Mouse (Mus musculus): ENCODE measurements around the gene Rin3. TPM values are rescaled to one million over a fixed set of nuclear protein-coding genes. Genes with fewer than 3 reads are reported as not detected.
A peak's percentile ranks its signal among the peaks of the same experiment; 100 is the strongest.

Gene Rin3
- polyA plus RNA-seq, 1 experiment from 2014 or later, result 30.3 TPM

DNA sequence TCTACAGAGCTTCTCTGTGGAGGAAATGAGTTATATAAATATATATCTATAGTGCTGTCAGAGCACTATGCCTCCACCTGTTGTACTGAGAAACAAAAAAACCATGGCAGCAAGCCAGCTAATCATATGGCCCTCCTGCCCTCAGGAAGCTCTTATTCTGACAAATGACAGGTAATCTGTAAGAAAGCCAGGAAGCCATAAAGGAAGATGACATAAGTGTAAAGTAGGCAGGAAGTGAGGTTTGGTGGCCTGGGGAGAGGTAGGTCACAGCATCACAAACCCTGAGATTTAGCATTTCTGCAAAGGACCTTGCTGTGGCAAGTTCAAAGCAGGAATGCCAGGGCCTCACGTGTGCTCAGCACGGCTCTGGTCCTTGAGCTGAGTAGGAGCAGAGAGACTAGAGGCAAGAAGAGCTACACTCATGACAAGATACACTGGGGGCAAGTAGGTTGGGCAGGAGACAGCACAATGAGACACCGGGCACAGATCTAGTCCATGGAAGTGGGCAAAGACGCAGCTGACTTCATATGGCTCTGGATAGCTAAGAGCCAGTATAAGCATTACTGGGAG is 88.2 kb downstream of the Rin3 start:
- Histone ChIP-seq H3K79me2 (ENCODE audit: inconsistent target) (peaks cover 71% of the 10 kb centered on the region; the same call in 1 of the 2 replicates), H3K4me3 (ENCODE audit: inconsistent target) (no peak overlapping the region), H3K36me3 (ENCODE audit: inconsistent target) (peaks cover 28% of the 10 kb centered on the region), H3K27ac (no peak overlapping the region)
- WGBS (ENCODE audit: missing documents), result 86% methylated on average over 4 of the region's 4 CpGs

DNA sequence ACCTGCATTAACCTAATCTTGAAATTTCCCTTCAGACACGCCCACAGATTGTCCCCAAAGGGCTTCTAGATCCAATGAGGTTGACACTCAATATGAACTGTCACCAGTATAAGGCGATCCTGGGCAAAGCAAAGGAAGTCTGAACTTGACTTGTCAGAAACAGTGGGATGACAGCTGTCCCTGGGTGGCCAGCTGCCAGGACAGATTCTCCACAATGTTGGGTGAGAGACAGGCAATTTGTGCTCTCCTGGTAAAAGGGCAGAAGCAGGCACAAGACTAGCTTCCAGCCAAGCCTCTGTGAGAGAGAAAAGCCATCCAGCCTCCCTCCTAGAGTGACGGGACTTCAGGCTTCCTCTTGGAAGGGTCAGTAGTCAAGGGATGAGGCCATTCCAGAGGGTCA is 89.5 kb downstream of the Rin3 start:
- Histone ChIP-seq H3K36me3 (ENCODE audit: inconsistent target) (peaks cover 33% of the 10 kb centered on the region), H3K27ac (no peak overlapping the region), H3K79me2 (ENCODE audit: inconsistent target) (peaks cover 71% of the 10 kb centered on the region; the same call in 1 of the 2 replicates), H3K4me3 (ENCODE audit: inconsistent target) (no peak overlapping the region)
- 82% methylated on average over 3 of the region's 3 CpGs for WGBS (ENCODE audit: missing documents)

DNA sequence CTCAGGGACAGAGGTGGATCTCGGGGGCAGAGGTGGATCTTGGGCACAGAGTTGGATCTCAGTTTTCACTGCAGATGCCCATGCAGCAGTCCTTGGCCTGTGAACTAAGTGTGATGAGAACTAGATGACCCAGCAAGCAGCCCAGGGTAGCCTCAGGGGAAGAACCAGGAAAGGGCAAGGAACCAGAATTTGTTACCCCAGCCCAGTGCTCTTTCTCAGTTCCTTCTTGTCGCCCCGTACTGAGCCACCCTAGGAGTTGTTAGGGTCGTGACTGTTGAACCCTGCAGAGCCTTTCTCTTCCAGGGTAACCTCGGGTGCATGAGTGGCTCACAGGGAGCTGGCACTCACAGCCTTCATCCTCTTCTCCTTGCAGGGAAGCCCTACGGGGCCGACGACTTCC is 99.3 kb downstream of the Rin3 start:
- Histone ChIP-seq H3K36me3 (ENCODE audit: inconsistent target) (peaks cover 27% of the 10 kb centered on the region; the same call in 1 of the 2 replicates), H3K4me3 (ENCODE audit: inconsistent target) (no peak overlapping the region), H3K79me2 (ENCODE audit: inconsistent target) (no peaks in the 10 kb centered on the region; the same call in 1 of the 2 replicates), H3K27ac (no peak overlapping the region)
- WGBS (ENCODE audit: missing documents), result 59% methylated on average over 8 of the region's 8 CpGs

DNA sequence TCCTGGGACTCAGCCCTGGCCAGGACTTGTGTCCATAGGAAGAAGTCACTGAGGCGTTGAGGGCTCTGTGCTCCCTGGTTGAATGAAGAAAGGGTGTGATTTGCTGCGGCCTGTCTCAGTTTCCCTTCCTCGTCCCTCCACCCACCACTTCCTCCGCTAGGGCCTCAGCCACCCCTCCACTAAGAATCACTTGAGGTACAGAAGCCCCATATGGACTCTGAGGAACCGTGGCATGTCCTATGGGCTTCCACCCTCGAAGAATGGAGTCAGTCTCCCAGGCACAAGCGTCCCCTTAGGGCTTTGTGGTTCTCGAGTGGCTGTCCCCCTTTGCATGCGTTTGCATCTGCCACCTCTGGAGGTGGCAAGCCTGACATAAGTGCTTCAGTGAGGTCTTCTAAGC is 100.4 kb downstream of the Rin3 start:
- H3K36me3 ChIP-seq (ENCODE audit: inconsistent target), result peaks cover 37% of the 10 kb centered on the region; the same call in 1 of the 2 replicates
- WGBS (ENCODE audit: missing documents), result 61% methylated on average over 9 of the region's 9 CpGs
- H3K79me2 ChIP-seq (ENCODE audit: inconsistent target), result no peaks in the 10 kb centered on the region; the same call in 1 of the 2 replicates
- H3K4me3 ChIP-seq (ENCODE audit: inconsistent target), result no peak overlapping the region
- H3K27ac ChIP-seq, result no peak overlapping the region

DNA sequence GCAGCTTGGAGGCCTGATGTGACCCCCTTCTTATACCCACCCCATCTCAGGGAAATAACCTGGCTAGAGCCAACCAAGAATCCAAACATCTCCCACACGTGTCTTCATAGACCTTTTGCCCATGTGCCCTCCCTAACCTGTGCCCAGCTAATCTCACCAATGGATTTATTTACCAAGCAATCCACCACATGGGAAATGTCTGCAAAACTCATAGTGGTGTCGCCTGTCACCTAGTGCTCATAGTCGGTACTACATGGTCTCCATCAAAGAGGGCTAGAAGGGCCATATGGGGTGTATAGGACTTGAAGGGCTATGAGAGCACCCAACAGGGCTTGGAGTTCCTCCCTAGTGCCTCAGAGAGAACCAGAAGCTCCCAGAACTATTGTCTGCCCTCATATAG is 102.0 kb downstream of the Rin3 start:
- Histone ChIP-seq H3K27ac (no peak overlapping the region), H3K79me2 (ENCODE audit: inconsistent target) (no peaks in the 10 kb centered on the region; the same call in 1 of the 2 replicates), H3K36me3 (ENCODE audit: inconsistent target) (peaks cover 44% of the 10 kb centered on the region; the same call in 1 of the 2 replicates), H3K4me3 (ENCODE audit: inconsistent target) (no peak overlapping the region)
- WGBS (ENCODE audit: missing documents), result 45% methylated on average over 3 of the region's 3 CpGs

DNA sequence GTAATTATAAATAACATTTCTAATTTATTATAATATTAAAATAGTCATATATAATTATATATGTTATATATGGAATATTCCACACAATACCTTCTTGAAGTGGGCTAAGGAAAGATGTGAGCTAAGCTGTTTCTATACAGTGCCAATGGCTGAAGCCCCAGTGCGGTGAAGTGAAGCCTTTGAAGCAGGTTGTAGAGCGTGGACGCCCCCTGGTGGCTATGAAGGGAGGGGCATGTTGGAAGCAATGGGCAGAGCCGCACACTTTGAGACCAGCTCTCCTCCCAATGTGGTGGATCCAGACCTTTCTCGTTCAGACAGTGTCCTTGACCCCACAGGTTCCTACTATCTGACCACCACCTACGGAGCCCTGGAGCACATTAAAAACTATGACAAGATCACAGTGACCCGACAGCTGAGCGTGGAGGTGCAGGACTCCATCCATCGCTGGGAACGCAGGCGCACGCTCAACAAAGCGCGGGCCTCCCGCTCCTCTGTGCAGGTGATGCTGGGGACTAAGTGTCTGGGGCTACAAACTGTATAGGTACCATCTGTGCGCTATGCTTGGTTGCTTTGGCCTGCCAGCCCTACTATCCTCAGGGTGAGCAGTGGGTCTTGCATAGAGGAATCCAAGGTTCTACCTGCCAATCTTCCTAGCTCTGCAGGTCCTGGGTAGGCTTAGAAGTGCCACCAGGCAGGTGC is 104.5 kb downstream of the Rin3 start:
- no peaks in the 10 kb centered on the region for H3K79me2 ChIP-seq (ENCODE audit: inconsistent target)
- no peak overlapping the region for H3K4me3 ChIP-seq (ENCODE audit: inconsistent target)
- WGBS (ENCODE audit: missing documents), result 69% methylated on average over 16 of the region's 16 CpGs
- H3K36me3 ChIP-seq (ENCODE audit: inconsistent target), result peaks cover 49% of the 10 kb centered on the region; the same call in 1 of the 2 replicates
- H3K27ac ChIP-seq, result no peak overlapping the region

DNA sequence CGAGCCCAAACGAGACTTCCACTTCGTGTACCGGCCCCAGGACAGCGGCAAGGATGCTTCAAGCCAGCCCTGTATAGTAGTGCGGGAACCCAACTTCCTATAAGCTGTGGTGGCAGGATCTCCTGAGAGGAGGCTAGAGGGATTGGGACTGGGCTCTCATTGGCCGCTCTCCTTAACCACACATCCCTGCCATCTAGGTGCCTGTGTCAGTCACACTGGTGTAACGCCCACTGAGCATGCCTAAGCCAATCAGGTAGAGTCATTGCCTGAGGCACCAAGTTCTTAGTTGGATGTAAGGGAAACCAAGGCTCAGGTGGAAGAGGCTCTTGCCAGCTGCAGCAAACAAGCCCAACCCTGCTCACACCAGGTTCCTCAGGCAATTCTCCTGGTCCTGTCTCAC is 107.2 kb downstream of the Rin3 start:
- peaks cover 55% of the 10 kb centered on the region for H3K36me3 ChIP-seq (ENCODE audit: inconsistent target)
- H3K27ac ChIP-seq, result no peak overlapping the region
- no peak overlapping the region for H3K4me3 ChIP-seq (ENCODE audit: inconsistent target)
- 94% methylated on average over 8 of the region's 8 CpGs for WGBS (ENCODE audit: missing documents)
- H3K79me2 ChIP-seq (ENCODE audit: inconsistent target), result no peaks in the 10 kb centered on the region

DNA sequence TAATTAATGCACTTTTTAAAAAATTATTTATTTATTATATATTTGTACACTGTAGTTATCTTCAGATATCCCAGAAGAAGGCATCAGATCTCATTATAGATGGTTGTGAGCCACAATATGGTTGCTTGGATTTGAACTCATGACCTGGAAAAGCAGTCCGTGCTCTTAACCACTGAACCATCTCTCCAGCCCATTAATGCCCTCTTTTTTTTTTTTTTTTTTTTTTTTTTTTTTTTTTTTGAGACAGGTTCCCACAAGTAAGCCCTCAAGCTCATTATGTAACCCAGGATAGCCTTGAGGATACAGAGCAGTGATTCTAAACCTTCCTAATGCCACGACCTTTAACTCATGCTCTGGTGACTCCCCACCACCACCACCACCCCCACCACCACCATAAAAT is 108.3 kb downstream of the Rin3 start:
- peaks cover 65% of the 10 kb centered on the region for H3K36me3 ChIP-seq (ENCODE audit: inconsistent target)
- no peaks in the 10 kb centered on the region for H3K79me2 ChIP-seq (ENCODE audit: inconsistent target)
- 100% methylated on average over 1 of the region's 2 CpGs for WGBS (ENCODE audit: missing documents)
- H3K27ac ChIP-seq, result no peak overlapping the region
- H3K4me3 ChIP-seq (ENCODE audit: inconsistent target), result no peak overlapping the region

DNA sequence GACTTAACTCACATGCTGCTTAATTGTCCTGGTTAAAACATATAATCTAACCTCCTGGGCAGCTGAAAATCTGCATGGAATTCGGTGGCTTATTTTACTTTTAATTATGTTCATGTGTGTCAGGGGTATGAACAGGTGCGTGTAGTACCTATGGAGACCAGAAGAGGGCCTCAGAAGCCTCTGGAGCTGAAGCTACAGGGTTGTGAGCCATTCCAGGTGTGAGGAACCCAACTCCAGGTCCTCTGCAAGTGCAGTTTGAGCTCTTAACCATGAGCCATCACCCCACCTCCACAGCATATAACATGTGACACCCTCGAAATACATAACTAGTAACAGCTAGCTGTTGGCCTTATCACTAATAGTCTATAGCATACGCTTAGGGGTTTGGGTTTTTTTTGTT is 109.1 kb downstream of the Rin3 start:
- peaks cover 70% of the 10 kb centered on the region for H3K36me3 ChIP-seq (ENCODE audit: inconsistent target)
- H3K27ac ChIP-seq, result no peak overlapping the region
- no peak overlapping the region for H3K4me3 ChIP-seq (ENCODE audit: inconsistent target)
- H3K79me2 ChIP-seq (ENCODE audit: inconsistent target), result no peaks in the 10 kb centered on the region
- WGBS (ENCODE audit: missing documents), result 98% methylated on average over 4 of the region's 4 CpGs

DNA sequence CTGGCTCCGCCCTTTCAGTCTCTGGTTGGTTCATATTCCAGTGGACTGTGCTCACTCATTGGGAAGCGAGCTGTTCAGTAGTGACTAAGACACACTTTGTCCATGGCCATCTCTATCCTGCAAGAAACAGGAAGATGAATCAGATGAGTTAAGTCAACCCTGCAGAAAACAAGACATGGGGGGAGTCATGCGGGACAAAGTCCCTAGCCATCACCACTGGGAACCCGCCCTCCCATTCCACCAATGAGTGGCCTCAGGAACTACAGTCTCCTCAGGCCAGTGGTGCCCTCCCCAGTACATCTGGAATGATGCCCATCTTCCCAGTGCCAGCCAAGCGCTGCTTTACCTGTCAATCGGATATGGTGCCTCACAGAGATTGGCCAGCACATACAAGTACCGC is 111.6 kb downstream of the Rin3 start:
- Histone ChIP-seq H3K79me2 (ENCODE audit: inconsistent target) (peaks cover 6% of the 10 kb centered on the region; the same call in 1 of the 2 replicates), H3K36me3 (ENCODE audit: inconsistent target) (peaks cover 78% of the 10 kb centered on the region), H3K27ac (peak overlapping the region; percentile 28), H3K4me3 (ENCODE audit: inconsistent target) (no peak overlapping the region)
- 85% methylated on average over 7 of the region's 7 CpGs for WGBS (ENCODE audit: missing documents)

DNA sequence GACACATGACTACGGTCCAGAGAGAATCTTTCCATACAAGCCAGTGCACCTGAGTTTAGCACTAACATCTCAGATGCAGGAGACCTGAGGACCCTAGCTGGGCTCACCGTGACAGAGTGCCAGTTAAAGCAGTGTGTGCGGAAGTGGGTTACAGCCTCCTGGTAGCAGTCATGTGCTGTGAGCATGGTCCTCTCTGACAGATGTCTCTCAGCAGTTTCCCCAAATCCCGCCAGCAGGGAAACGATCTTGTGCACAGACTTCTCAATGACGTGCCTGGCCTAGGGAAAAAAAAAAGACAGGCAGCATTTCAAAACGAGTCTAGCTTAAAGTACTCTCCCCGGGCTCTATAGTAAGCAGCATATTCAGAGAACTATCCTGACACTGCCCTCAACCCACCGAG is 112.7 kb downstream of the Rin3 start:
- WGBS (ENCODE audit: missing documents), result 69% methylated on average over 9 of the region's 9 CpGs
- H3K27ac ChIP-seq, result no peak overlapping the region
- H3K4me3 ChIP-seq (ENCODE audit: inconsistent target), result no peak overlapping the region
- peaks cover 11% of the 10 kb centered on the region; the same call in 1 of the 2 replicates for H3K79me2 ChIP-seq (ENCODE audit: inconsistent target)
- peaks cover 85% of the 10 kb centered on the region for H3K36me3 ChIP-seq (ENCODE audit: inconsistent target)

DNA sequence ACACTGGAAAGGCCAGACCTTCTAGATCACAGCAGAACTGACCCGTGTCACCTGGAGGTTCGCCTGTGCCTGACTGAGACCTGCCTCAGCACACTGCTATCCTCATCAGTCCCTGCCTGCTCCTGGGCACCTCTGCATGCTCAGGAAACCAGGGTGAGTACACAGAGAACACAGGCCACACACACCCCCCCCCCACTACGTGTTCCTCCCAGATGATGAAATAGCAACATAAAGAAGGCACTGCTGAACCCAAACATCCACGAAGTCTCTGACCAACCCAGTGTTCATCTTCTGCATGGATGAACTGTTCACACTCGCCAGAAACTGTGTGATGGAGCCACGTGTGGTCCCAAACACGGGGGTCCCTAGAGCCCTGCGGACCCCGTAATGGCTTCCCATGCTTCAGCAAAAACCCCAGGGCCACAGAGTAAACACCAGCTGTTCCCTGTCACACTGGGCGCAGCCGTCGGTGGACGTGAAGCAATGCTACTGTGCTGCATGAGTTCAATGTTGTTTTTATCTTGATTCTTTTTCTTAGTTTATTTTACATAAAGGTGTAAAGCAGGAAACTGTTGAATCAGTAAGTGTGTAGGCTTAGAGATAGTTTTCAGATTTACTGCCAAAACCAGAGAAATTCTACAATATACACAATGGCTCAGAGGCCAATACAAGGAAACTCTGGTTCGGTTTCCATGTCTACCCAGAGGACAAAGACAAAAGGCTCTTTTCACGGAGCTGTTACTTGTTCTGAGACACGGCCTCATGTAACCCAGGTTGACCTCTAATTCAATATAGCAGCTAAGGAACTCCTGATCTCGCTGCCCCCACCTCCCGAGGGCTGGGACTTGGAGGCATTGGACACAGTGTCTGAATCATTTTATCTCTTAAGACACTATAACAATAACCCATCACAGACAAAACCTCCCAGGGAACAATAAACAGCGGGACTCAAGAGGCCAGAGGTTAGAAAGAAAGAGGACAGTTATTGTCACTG is 113.4 kb downstream of the Rin3 start:
- WGBS (ENCODE audit: missing documents), result 88% methylated on average over 18 of the region's 19 CpGs
- Histone ChIP-seq H3K4me3 (ENCODE audit: inconsistent target) (no peak overlapping the region), H3K27ac (no peak overlapping the region), H3K36me3 (ENCODE audit: inconsistent target) (peaks cover 90% of the 10 kb centered on the region), H3K79me2 (ENCODE audit: inconsistent target) (peaks cover 18% of the 10 kb centered on the region; the same call in 1 of the 2 replicates)

DNA sequence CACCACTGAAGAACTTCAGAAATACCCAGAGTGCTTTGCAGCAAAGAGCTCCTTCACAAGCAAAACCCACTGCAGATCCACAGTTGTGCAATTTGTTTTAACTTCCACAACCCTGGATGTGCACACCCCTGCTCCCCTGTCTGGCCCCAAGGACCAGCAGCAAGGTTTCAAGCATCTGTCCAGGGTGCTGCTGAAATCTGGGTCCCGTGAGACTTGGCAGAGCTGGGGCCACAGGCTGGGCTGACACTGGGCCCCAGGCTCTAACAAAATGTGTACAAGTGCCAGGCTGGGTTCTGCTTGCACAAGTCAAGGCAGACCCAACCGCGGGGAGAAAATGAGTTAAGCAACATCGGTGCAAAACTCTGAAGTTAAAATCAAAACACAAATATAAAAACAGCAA is 115.7 kb downstream of the Rin3 start:
- Histone ChIP-seq H3K4me3 (ENCODE audit: inconsistent target) (no peak overlapping the region), H3K79me2 (ENCODE audit: inconsistent target) (peaks cover 39% of the 10 kb centered on the region; the same call in 1 of the 2 replicates), H3K27ac (no peak overlapping the region), H3K36me3 (ENCODE audit: inconsistent target) (peaks cover 96% of the 10 kb centered on the region)
- WGBS (ENCODE audit: missing documents), result 84% methylated on average over 4 of the region's 4 CpGs

DNA sequence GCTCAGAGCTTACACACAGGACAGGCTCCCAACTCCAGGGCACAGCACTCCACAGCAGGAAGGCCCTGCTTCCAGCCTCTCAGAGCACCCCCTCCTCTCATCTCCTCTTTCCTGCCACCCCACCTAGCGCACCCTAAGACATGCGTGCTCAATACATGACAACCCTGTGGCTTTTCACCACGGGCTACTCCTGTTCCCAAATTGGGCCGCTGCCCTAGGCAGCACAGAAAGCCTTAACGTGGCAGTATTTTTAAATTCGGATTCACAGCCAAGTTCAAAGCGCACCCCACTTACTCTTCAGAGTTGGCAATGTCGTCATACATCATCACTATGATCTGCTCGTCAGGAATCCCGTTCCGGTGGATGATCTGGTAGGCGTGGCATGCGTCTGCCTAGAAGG is 130.3 kb downstream of the Rin3 start:
- Histone ChIP-seq H3K4me3 (ENCODE audit: inconsistent target) (no peak overlapping the region), H3K36me3 (ENCODE audit: inconsistent target) (peaks cover 57% of the 10 kb centered on the region), H3K79me2 (ENCODE audit: inconsistent target) (peaks cover 56% of the 10 kb centered on the region), H3K27ac (no peak overlapping the region)
- WGBS (ENCODE audit: missing documents), result 97% methylated on average over 13 of the region's 13 CpGs
